Mouse (Mus musculus): ENCODE measurements at regions not wholly inside any gene's neighbourhood (a gene's known extent, or its start where the extent isn't known, plus 50 kb on each side); places are given as distances from the start of the nearest gene placed in this dataset.

DNA sequence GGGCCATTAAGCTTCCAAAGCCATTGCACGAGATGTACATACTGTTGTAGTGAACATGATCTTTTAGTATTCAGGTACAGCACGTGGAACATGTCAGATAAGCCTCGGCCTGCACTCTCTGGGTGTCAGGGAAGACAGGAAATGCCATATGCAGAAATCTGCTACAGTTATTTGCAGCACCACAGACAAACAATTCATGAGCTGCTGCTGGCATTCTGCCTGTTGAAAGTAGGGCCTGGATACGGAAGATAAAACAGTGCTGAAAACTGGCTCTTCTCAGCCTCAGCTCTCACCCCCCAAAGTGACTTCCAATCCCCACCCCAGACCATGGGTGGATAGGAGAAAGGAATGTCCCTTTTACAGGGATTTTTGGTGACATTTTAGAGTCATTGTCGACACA lies 159.1 kb upstream of the Plcz1 start:
- ATAC-seq (replicated peaks in 1 of 2; ENCODE audit: insufficient read depth in 1 of 2, low FRiP score in 2 of 2, low TSS enrichment in 1 of 2, low read depth in 1 of 2, poor library complexity in 2 of 2, severe bottlenecking in 2 of 2) = no peak

DNA sequence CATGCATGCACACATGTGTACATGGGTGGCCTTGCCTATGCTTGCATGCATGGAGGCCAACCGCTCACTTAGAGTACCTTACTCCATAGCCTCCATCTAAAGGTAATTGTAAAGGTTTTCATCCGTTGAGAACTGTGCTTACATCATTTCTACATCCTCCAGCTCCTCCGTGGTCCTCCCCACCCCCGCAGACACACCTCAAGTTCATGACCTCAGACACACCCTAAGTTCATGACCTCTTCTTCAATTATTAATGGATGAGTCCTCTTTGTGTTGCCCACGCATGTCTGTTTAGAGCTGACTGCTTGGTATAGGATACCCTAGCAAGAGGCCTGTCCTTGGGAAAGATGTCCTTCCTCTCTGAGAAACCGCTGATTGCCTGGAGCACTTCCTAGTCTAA lies 156.8 kb upstream of the Plcz1 start:
- ATAC-seq (replicated peaks in 1 of 2; ENCODE audit: insufficient read depth in 1 of 2, low FRiP score in 2 of 2, low TSS enrichment in 1 of 2, low read depth in 1 of 2, poor library complexity in 2 of 2, severe bottlenecking in 2 of 2) = no peak

DNA sequence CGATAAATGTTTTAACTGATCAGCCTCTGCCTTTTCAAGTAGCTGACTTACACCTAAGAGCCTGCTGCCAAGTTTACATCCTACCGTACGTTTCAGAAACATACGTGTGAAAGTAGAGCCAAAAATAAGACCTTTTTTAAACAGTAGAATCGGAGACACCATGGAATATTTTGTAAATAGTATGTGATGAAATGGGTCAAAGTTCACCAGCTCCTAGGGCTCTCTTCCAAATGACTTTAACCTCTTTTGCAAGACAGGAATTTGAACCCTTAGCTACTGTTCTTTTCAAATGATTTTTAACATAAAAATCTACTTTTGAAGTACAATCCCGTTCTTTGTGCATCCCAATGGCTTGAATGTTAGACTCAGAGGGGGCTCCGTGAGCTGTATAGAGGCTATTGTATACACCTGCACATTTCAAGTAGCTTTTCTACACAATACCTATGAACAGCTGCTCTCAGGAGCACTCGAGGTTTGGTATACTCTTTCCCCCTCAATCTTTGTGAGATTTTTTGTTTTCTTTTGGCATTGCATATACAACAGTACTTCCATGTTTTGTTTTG lies 155.9 kb upstream of the Plcz1 start:
- ATAC-seq (replicated peaks in 1 of 2; ENCODE audit: insufficient read depth in 1 of 2, low FRiP score in 2 of 2, low TSS enrichment in 1 of 2, low read depth in 1 of 2, poor library complexity in 2 of 2, severe bottlenecking in 2 of 2) = no peak

DNA sequence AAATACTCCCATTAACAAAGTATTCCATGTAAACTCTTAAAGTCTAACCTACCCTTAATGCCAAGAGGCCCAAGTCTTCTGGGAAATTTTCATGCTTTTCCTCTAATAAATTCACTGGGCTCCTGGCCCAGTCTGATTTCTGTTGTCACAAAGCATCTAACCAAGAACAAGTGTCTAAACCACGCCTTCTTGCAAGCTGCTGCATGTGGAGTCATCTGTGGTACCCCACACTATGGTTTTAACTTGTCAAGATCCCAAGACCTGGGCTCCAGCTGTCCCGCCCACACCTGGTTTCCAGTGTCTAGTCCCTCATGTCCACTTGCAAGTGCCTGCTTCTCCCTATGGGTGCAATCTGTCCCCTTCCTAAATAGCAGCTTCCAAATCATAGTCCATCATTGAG lies 153.0 kb upstream of the Plcz1 start:
- no peak for ATAC-seq (replicated peaks in 1 of 2; ENCODE audit: insufficient read depth in 1 of 2, low FRiP score in 2 of 2, low TSS enrichment in 1 of 2, low read depth in 1 of 2, poor library complexity in 2 of 2, severe bottlenecking in 2 of 2)

DNA sequence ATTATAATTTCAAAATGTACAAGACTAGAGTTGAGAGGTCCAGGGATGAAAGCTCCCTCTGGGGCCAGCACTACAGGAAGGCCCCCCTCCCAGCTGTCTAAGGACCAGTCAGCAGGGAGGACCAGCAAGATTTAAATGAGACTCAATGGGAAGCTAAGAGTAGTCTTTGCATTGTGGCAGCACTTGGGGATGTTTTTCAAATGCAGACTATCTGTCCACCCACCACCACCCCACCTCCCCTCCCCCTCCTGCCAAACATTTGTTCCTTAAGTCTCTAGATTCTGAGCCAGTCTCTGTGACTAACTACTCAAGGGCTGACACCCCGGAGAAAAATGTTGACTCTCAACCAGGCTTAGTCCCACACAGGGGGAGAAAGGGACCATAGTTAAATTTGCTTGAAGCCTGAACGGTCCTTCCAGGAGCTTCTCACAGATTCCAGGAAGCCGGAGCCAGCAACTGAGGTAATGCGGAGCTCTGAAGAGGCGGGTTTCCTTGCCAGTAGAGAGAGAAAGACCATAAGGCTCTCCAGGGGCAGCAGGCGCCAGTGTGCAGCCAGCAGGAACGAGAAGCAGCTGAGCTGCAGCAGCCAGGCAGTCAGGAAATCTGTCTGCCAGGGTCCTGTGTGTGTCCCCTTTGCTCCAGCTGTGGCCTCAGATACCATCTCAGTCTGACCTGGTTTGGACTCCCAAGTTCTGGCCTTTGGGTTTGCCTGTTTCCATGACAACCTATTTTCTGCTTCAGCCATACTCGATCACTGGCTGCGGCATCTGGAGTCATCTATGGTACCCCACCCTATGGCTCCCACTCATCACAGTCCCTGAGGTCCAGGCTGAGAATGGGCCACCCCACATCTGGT lies 152.1 kb upstream of the Plcz1 start:
- ATAC-seq (replicated peaks in 1 of 2; ENCODE audit: insufficient read depth in 1 of 2, low FRiP score in 2 of 2, low TSS enrichment in 1 of 2, low read depth in 1 of 2, poor library complexity in 2 of 2, severe bottlenecking in 2 of 2) = no peak

DNA sequence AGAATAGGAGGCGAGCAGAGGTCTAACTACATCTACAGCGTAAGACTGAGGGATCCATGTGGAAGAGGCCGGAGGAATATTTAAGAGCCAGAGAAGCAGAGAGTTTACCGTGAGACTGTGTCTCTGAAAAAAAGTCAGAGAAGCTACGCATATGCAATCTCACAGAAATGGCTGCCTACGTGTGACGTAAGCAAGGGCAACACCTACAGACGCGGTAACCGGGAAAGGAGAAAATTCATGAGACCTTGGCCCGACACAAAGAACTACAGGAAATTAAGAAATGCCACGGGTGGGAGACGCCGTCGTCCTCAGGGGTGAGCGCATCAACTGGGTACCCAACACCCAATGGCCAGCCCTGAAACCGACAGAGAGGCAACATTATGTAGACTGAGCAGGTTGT lies 151.3 kb upstream of the Plcz1 start:
- ATAC-seq (replicated peaks in 1 of 2; ENCODE audit: insufficient read depth in 1 of 2, low FRiP score in 2 of 2, low TSS enrichment in 1 of 2, low read depth in 1 of 2, poor library complexity in 2 of 2, severe bottlenecking in 2 of 2) = no peak

DNA sequence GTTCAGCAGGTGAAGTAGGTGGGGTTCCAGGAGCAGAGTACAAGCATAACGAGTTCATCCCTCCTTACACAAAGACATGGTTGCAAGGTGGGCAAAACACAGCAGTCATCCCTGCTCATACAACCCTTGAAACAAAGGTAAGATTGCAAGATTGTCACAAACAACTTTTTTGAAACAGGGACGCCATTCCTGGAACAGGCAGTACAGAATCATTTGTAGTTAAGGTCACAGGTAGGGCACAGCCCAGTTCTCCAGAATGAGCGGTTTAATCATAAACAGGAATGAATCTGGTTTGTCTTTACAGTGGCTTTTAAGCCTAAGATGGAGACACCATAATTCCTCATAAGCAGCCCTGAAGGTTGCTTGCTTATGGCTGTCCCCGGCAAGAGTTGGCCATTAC lies 150.1 kb upstream of the Plcz1 start:
- no peak for ATAC-seq (replicated peaks in 1 of 2; ENCODE audit: insufficient read depth in 1 of 2, low FRiP score in 2 of 2, low TSS enrichment in 1 of 2, low read depth in 1 of 2, poor library complexity in 2 of 2, severe bottlenecking in 2 of 2)

DNA sequence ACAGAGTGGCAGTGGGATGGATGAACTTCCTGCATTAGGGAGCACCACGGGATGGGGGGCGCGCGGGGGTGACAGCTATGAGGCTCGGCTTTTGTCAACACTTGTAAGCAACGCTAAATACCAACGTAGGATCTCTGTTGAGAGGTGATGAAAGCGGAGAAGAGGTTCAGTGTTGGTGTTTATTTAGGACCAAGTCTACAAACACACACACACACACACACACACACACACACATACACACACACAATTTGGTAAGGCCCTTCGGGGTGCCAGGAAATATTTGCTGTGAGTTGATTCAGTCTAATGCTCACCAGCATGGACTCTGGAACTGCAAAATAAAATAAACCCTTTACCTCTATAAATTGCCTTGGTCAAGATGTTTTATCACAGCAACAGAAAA lies 148.3 kb upstream of the Plcz1 start:
- no peak for ATAC-seq (replicated peaks in 1 of 2; ENCODE audit: insufficient read depth in 1 of 2, low FRiP score in 2 of 2, low TSS enrichment in 1 of 2, low read depth in 1 of 2, poor library complexity in 2 of 2, severe bottlenecking in 2 of 2)

DNA sequence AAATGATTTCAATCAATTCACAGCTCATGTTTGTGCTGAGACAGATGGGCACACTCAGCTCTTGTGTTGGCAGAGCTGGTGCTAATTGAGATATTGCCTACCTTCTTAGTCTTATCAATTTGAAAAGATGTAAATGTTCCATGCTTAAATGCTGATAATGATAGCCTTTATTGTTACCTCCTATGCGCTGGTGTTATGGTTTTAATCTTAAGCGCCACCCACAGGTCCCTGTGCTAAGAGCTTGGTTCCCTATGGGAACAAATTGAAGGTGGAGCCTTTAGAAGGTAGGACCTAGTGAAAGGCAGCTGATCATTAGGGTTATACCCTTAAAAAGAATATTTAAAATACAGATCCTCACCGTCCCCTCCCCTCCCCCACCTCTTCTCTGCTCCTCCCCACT lies 146.5 kb upstream of the Plcz1 start:
- no peak for ATAC-seq (replicated peaks in 1 of 2; ENCODE audit: insufficient read depth in 1 of 2, low FRiP score in 2 of 2, low TSS enrichment in 1 of 2, low read depth in 1 of 2, poor library complexity in 2 of 2, severe bottlenecking in 2 of 2)

DNA sequence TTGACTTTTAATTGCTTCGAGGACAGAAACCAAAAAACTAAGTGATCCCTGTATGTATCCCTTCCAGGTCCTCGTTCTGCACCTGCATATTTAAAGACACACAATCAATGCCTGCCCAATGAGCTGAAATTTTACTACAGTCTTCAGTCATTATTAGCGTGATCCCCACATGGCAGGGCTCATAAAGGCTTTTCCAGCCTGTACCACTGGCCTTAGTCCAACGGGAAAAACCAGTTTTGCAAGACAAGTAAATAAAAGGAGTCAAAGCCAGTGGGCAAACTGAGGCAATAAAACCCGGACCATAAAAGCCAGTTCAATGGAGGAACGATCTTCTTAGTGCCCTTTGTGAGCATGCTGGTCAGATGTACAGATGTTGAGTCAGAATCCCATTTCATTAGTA lies 145.8 kb upstream of the Plcz1 start:
- no peak for ATAC-seq (replicated peaks in 1 of 2; ENCODE audit: insufficient read depth in 1 of 2, low FRiP score in 2 of 2, low TSS enrichment in 1 of 2, low read depth in 1 of 2, poor library complexity in 2 of 2, severe bottlenecking in 2 of 2)

DNA sequence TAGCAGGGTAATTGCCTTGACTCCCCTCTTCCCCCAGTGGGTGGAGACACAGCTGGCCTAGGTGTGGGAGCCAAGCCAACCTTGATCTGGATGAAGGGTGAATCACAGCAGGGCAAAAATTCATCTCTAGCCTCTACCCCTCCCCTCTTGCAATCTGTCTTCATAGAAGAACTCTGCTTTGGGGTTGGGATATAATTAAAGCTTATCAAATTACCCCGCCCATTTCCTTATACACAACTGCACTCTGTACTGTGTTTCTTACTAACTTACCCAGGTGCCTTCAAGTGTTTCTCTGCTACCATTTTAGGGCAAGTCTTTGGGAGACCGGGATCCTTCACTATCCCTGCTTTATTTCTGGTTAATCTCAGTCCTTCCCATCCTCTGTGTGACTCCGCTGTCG lies 138.7 kb upstream of the Plcz1 start:
- no peak for ATAC-seq (replicated peaks in 1 of 2; ENCODE audit: insufficient read depth in 1 of 2, low FRiP score in 2 of 2, low TSS enrichment in 1 of 2, low read depth in 1 of 2, poor library complexity in 2 of 2, severe bottlenecking in 2 of 2)

DNA sequence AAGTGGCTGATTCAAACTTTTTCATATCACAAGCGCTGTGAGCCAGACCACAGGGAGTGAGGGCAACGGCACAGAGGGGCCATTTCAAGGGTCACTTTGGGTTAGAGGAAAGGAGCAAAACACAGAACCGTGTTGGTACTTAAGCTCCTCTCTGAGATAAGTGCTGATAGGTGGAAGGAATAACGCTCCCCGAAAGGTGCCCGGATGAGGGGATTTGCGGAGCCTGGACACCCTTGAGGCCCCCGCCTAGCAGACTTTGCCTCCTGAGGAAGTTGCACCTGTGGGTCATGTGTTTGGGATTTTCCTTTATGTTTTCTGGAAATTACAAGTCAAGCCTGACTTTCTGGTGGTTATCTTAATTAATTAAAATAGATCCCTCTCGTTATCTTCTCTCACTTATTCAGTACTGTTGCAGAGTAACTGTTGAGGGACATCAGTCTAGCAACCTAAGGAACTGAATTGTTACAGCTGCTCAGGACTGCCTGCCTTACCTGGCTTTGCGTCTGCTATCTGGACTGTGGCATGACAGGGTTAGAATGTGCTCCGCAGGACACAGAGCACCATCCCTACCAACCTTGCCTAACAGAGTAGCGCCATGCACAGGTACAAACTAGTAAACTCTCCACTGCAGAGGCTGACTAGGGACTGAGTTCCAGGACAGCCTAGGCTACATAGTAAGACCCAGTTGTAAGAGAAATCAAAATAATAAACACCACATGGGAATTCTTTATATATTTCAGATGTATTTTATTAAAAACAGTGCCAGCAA lies 137.4 kb upstream of the Plcz1 start:
- no peak for ATAC-seq (replicated peaks in 1 of 2; ENCODE audit: insufficient read depth in 1 of 2, low FRiP score in 2 of 2, low TSS enrichment in 1 of 2, low read depth in 1 of 2, poor library complexity in 2 of 2, severe bottlenecking in 2 of 2)

DNA sequence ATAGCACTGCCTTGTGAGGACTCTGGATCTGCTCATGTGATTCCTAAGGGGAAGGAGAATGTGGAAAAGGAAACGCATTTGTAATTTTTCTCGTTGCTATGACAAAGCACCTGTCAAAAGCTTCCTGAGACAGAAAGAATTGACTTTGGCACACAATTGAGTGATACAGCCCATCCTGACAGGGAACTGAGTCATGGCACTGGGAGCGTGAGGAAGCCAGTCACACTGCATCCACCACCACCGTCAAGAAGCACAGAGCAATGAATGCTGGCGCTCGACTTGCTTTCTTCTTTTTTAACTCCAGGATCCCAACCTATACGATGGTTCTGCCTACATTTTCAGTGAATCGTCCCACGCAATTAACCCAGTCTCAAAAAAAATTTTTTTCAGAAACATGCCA lies 131.5 kb upstream of the Plcz1 start:
- ATAC-seq (replicated peaks in 1 of 2; ENCODE audit: insufficient read depth in 1 of 2, low FRiP score in 2 of 2, low TSS enrichment in 1 of 2, low read depth in 1 of 2, poor library complexity in 2 of 2, severe bottlenecking in 2 of 2) = no peak

DNA sequence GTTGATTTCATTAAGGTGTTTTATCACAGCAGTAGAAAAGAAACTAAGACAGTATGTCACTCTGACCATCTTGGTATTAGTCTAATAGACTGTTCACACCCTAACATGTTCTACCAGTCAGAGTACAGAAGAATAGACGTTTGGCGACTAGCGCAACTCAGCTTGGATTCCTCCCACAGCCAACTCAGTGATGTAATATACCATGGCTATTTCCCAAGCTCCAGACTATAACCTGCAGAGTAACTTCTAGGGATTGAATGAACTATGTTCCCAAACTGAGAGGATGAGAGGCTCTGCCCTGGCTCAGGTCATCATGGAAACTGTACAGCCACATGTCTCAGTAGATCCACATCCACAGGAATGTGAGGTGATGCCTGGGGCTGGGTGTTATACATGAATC lies 128.6 kb upstream of the Plcz1 start:
- ATAC-seq (replicated peaks in 1 of 2; ENCODE audit: insufficient read depth in 1 of 2, low FRiP score in 2 of 2, low TSS enrichment in 1 of 2, low read depth in 1 of 2, poor library complexity in 2 of 2, severe bottlenecking in 2 of 2) = no peak

DNA sequence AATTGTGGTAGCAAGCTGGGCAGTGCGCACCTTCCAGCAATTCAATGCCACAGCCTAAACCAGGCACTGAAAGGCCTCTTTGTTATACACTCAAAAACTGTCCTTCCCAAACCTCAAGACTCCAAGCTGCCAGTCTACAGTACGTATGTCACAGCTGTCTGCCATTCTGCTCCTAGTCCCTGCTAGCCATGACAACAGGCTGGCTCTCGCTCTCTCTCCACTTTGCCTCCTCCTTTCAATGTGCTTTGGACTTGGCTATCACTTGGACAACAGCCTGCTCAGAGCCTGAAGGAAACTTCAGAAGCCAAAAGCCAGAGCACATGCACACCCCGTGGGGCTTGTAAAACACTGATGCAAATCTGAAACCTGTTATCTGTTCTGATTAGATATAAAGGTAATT lies 125.9 kb upstream of the Plcz1 start:
- no peak for ATAC-seq (replicated peaks in 1 of 2; ENCODE audit: insufficient read depth in 1 of 2, low FRiP score in 2 of 2, low TSS enrichment in 1 of 2, low read depth in 1 of 2, poor library complexity in 2 of 2, severe bottlenecking in 2 of 2)

DNA sequence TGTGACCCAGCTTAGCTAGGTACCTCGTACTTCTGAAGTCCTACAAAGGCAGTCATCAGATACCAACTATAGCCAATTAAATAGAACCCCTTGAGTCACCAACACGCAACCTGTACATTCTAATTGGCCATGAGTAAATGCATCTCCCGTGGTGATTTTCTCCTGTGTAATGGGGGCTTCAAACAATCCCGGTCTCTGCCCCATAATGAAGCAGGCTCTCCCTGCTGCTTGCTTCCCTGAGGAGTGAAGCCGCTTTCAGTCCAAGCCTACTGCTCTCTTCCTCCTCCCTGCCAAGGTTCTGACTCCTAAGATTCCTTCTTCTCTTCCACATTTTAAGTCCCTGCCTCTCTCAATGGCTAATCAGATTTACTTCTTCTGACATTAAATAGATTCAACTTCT lies 121.5 kb upstream of the Plcz1 start:
- ATAC-seq (replicated peaks in 1 of 2; ENCODE audit: insufficient read depth in 1 of 2, low FRiP score in 2 of 2, low TSS enrichment in 1 of 2, low read depth in 1 of 2, poor library complexity in 2 of 2, severe bottlenecking in 2 of 2) = no peak

DNA sequence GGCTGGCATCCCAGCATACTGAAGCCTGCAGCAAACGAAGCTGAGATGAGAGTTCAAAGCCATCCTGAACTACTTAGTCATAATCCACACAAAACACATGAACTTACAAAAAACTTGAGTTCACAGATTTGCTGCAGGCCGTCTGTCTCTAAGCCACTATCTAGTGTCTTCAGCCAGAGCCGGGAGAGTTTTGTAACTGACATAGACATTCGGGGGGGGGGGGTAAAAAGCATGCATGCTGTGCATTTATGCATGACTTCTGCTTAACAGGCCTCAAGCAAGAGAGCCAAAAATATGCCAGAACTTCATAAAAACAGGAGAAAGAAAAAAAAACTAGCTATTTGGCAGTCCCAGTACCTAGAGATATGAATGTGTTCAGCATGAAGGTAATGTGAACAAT lies 120.2 kb upstream of the Plcz1 start:
- no peak for ATAC-seq (replicated peaks in 1 of 2; ENCODE audit: insufficient read depth in 1 of 2, low FRiP score in 2 of 2, low TSS enrichment in 1 of 2, low read depth in 1 of 2, poor library complexity in 2 of 2, severe bottlenecking in 2 of 2)

DNA sequence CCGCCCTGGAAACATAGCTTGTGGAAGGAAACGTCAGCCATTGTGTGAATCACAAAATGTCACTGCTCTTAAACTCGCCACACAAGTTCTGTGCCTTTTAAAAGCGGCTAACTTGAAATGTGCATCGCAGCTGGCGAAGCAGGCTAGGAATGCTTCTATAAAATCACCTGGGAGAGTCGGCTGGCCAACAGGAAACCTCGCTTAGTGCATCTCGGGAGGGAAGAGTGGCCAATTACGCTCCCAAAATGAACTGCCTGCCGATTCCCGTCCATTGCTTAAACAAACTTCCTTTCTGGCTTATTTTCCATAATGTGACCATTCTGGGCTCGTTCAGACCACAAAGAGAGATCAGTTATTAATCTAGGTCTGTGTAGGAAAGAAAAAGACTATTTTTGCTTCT lies 119.7 kb upstream of the Plcz1 start:
- ATAC-seq (replicated peaks in 1 of 2; ENCODE audit: insufficient read depth in 1 of 2, low FRiP score in 2 of 2, low TSS enrichment in 1 of 2, low read depth in 1 of 2, poor library complexity in 2 of 2, severe bottlenecking in 2 of 2) = no peak

DNA sequence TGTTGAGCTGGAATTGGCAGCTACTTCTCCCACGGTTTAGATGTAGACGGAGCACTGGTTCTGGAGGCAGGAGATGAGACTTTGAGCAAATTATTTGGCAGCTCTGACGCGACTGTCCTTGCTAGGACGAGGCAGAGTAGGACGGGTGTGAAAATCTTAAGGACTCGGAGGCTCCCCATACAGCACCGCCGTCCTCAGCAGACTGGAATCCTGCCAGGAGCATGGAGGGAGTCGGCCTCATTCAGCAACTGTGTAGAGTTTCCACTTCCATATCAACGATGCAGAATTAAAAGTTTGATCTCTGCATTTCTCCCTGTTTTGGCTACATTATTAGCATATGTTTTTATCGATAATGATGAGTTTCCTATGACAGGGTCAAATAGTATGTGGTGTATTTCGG lies 117.7 kb upstream of the Plcz1 start:
- ATAC-seq (replicated peaks in 1 of 2; ENCODE audit: insufficient read depth in 1 of 2, low FRiP score in 2 of 2, low TSS enrichment in 1 of 2, low read depth in 1 of 2, poor library complexity in 2 of 2, severe bottlenecking in 2 of 2) = no peak
